Mouse (Mus musculus): Measurements from ENCODE around the gene Anks1b. TPM values are rescaled to one million over a fixed set of nuclear protein-coding genes. Genes with fewer than 3 reads are reported as not detected.

The Anks1b gene
- polyA plus RNA-seq, 1 experiment from 2014 or later: 0.80 TPM

DNA sequence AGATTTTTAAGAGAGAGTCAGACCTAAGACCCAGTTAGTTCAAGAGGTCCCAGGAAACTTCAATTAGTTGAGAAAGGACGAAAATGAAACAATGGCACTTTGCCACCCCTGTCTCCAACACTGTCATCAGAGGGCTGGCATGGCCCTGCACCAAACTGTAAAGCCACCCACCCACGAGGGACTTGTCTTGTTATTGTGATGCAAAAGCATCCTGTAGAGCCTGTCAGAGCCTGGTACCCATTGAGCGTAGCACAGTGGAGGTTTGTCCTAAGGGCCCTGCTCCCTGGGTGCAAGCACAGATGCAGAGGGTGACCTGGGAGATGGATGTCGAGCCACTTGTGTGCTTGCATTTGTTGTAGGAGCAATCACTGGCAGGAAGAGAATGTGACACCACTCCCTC, 983.4 kb downstream of the Anks1b start:
- H3K9me3 ChIP-seq (ENCODE audit: control insufficient read depth, low read length): no peaks in the 10 kb centered on the region
- WGBS: 39% methylated on average over 4 of the region's 4 CpGs
- no peaks in the 10 kb centered on the region for H3K36me3 ChIP-seq (ENCODE audit: control insufficient read depth, insufficient read depth, low read length)
- H3K4me2 ChIP-seq: no peak overlapping the region
- H3K9ac ChIP-seq (ENCODE audit: low read depth, low read length): no peak overlapping the region
- no peak overlapping the region for H3K27ac ChIP-seq (ENCODE audit: low read depth, low read length)
- no peak for DNase-seq (ENCODE audit: low spot score)
- ATAC-seq (replicated peaks; ENCODE audit: low FRiP score): no peak
- H3K4me1 ChIP-seq (replicated peaks; ENCODE audit: control insufficient read depth, insufficient read depth, low read length): no peaks in the 10 kb centered on the region
- H3K4me3 ChIP-seq (ENCODE audit: low read depth, low read length): no peak overlapping the region
- H3K27me3 ChIP-seq (replicated peaks; ENCODE audit: control insufficient read depth, insufficient read depth, low read length): no peaks in the 10 kb centered on the region

- Histone ChIP-seq H3K4me2 (no peak overlapping the region), H3K9ac (ENCODE audit: low read depth, low read length) (no peak overlapping the region), H3K36me3 (ENCODE audit: control insufficient read depth, insufficient read depth, low read length) (no peaks in the 10 kb centered on the region), H3K4me3 (ENCODE audit: low read depth, low read length) (no peak overlapping the region), H3K27me3 (replicated peaks; ENCODE audit: control insufficient read depth, insufficient read depth, low read length) (no peaks in the 10 kb centered on the region), H3K9me3 (ENCODE audit: control insufficient read depth, low read length) (no peaks in the 10 kb centered on the region), H3K4me1 (replicated peaks; ENCODE audit: control insufficient read depth, insufficient read depth, low read length) (no peaks in the 10 kb centered on the region), H3K27ac (ENCODE audit: low read depth, low read length) (no peak overlapping the region)
- no peak for ATAC-seq (replicated peaks; ENCODE audit: low FRiP score)
- DNase-seq (ENCODE audit: low spot score): no peak
- 70% methylated on average over 19 of the region's 19 CpGs for WGBS
These were observed 986.6 kb downstream of the Anks1b start for GRCm38 (mm10) chr10:90859665-90860523.

- no peak overlapping the region for H3K27ac ChIP-seq (ENCODE audit: low read depth, low read length)
- DNase-seq (ENCODE audit: low spot score) (no peak), ATAC-seq (replicated peaks; ENCODE audit: low FRiP score) (no peak)
- no peaks in the 10 kb centered on the region for H3K4me1 ChIP-seq (replicated peaks; ENCODE audit: control insufficient read depth, insufficient read depth, low read length)
- no peaks in the 10 kb centered on the region for H3K36me3 ChIP-seq (ENCODE audit: control insufficient read depth, insufficient read depth, low read length)
- H3K9ac ChIP-seq (ENCODE audit: low read depth, low read length): no peak overlapping the region
- 20% methylated on average over 10 of the region's 10 CpGs for WGBS
- no peak overlapping the region for H3K4me2 ChIP-seq
- no peak overlapping the region for H3K4me3 ChIP-seq (ENCODE audit: low read depth, low read length)
- no peaks in the 10 kb centered on the region for H3K9me3 ChIP-seq (ENCODE audit: control insufficient read depth, low read length)
- H3K27me3 ChIP-seq (replicated peaks; ENCODE audit: control insufficient read depth, insufficient read depth, low read length): no peaks in the 10 kb centered on the region
These were observed 990.7 kb downstream of the Anks1b start for GRCm38 (mm10) chr10:90863881-90864598.

- Histone ChIP-seq H3K36me3 (ENCODE audit: control insufficient read depth, insufficient read depth, low read length) (no peaks in the 10 kb centered on the region), H3K4me3 (ENCODE audit: low read depth, low read length) (no peak overlapping the region), H3K9me3 (ENCODE audit: control insufficient read depth, low read length) (no peaks in the 10 kb centered on the region), H3K27me3 (replicated peaks; ENCODE audit: control insufficient read depth, insufficient read depth, low read length) (no peaks in the 10 kb centered on the region), H3K27ac (ENCODE audit: low read depth, low read length) (no peak overlapping the region), H3K9ac (ENCODE audit: low read depth, low read length) (no peak overlapping the region), H3K4me1 (replicated peaks; ENCODE audit: control insufficient read depth, insufficient read depth, low read length) (no peaks in the 10 kb centered on the region), H3K4me2 (no peak overlapping the region)
- no peak for ATAC-seq (replicated peaks; ENCODE audit: low FRiP score)
- WGBS: 20% methylated on average over 3 of the region's 3 CpGs
- DNase-seq (ENCODE audit: low spot score): no peak
These were observed 991.2 kb downstream of the Anks1b start for GRCm38 (mm10) chr10:90864599-90864889.

- ATAC-seq (replicated peaks; ENCODE audit: low FRiP score) (no peak), DNase-seq (ENCODE audit: low spot score) (no peak)
- no peak overlapping the region for H3K27ac ChIP-seq (ENCODE audit: low read depth, low read length)
- H3K4me3 ChIP-seq (ENCODE audit: low read depth, low read length): no peak overlapping the region
- no peaks in the 10 kb centered on the region for H3K9me3 ChIP-seq (ENCODE audit: control insufficient read depth, low read length)
- no peaks in the 10 kb centered on the region for H3K27me3 ChIP-seq (replicated peaks; ENCODE audit: control insufficient read depth, insufficient read depth, low read length)
- H3K36me3 ChIP-seq (ENCODE audit: control insufficient read depth, insufficient read depth, low read length): no peaks in the 10 kb centered on the region
- H3K4me2 ChIP-seq: no peak overlapping the region
- no peak overlapping the region for H3K9ac ChIP-seq (ENCODE audit: low read depth, low read length)
- no peaks in the 10 kb centered on the region for H3K4me1 ChIP-seq (replicated peaks; ENCODE audit: control insufficient read depth, insufficient read depth, low read length)
- WGBS: 86% methylated on average over 5 of the region's 5 CpGs
These were observed 999.9 kb downstream of the Anks1b start for GRCm38 (mm10) chr10:90873204-90873603.

DNA sequence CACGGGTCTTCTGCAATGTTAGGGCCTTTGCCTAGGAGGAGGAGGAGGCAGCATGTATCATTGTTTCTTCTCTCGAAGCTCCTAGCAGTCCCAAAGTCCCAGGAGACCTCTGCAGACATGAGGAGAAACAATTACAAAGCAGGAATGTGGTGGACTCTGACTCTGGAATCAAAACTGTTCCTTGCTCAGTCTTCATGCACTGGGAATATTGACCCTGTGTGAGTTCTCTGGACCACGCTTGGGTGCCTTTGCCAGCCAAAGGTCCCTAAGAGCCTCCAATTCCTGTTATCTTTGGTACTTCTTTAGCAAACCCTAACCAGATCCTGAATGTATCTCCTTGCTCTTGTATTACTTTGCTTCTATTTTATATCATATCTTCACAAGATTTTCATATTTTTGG, 1000.9 kb downstream of the Anks1b start:
- Histone ChIP-seq H3K27ac (ENCODE audit: low read depth, low read length) (no peak overlapping the region), H3K36me3 (ENCODE audit: control insufficient read depth, insufficient read depth, low read length) (no peaks in the 10 kb centered on the region), H3K9me3 (ENCODE audit: control insufficient read depth, low read length) (no peaks in the 10 kb centered on the region), H3K27me3 (replicated peaks; ENCODE audit: control insufficient read depth, insufficient read depth, low read length) (no peaks in the 10 kb centered on the region), H3K4me3 (ENCODE audit: low read depth, low read length) (no peak overlapping the region), H3K4me1 (replicated peaks; ENCODE audit: control insufficient read depth, insufficient read depth, low read length) (no peaks in the 10 kb centered on the region), H3K9ac (ENCODE audit: low read depth, low read length) (no peak overlapping the region), H3K4me2 (no peak overlapping the region)
- DNase-seq (ENCODE audit: low spot score) (no peak), ATAC-seq (replicated peaks; ENCODE audit: low FRiP score) (no peak)
- 67% methylated on average over 3 of the region's 3 CpGs for WGBS

- no peak overlapping the region for H3K9ac ChIP-seq (ENCODE audit: low read depth, low read length)
- DNase-seq (ENCODE audit: low spot score) (no peak), ATAC-seq (replicated peaks; ENCODE audit: low FRiP score) (no peak)
- no peak overlapping the region for H3K4me3 ChIP-seq (ENCODE audit: low read depth, low read length)
- no peaks in the 10 kb centered on the region for H3K4me1 ChIP-seq (replicated peaks; ENCODE audit: control insufficient read depth, insufficient read depth, low read length)
- H3K27ac ChIP-seq (ENCODE audit: low read depth, low read length): no peak overlapping the region
- H3K4me2 ChIP-seq: no peak overlapping the region
- WGBS: 26% methylated on average over 8 of the region's 8 CpGs
- H3K27me3 ChIP-seq (replicated peaks; ENCODE audit: control insufficient read depth, insufficient read depth, low read length): no peaks in the 10 kb centered on the region
- no peaks in the 10 kb centered on the region for H3K36me3 ChIP-seq (ENCODE audit: control insufficient read depth, insufficient read depth, low read length)
- no peaks in the 10 kb centered on the region for H3K9me3 ChIP-seq (ENCODE audit: control insufficient read depth, low read length)
These were observed 1007.7 kb downstream of the Anks1b start for GRCm38 (mm10) chr10:90880854-90881560.

- H3K27me3 ChIP-seq (replicated peaks; ENCODE audit: control insufficient read depth, insufficient read depth, low read length): no peaks in the 10 kb centered on the region
- H3K4me2 ChIP-seq: no peak overlapping the region
- H3K9me3 ChIP-seq (ENCODE audit: control insufficient read depth, low read length): no peaks in the 10 kb centered on the region
- H3K27ac ChIP-seq (ENCODE audit: low read depth, low read length): no peak overlapping the region
- ATAC-seq (replicated peaks; ENCODE audit: low FRiP score): no peak
- no peaks in the 10 kb centered on the region for H3K4me1 ChIP-seq (replicated peaks; ENCODE audit: control insufficient read depth, insufficient read depth, low read length)
- DNase-seq (ENCODE audit: low spot score): no peak
- H3K9ac ChIP-seq (ENCODE audit: low read depth, low read length): no peak overlapping the region
- 74% methylated on average over 5 of the region's 5 CpGs for WGBS
- H3K36me3 ChIP-seq (ENCODE audit: control insufficient read depth, insufficient read depth, low read length): no peaks in the 10 kb centered on the region
- no peak overlapping the region for H3K4me3 ChIP-seq (ENCODE audit: low read depth, low read length)
These were observed 1016.3 kb downstream of the Anks1b start for GRCm38 (mm10) chr10:90889566-90889965.

All from liver, embryonic 11.5 days (tissue).